Mouse (Mus musculus): ENCODE measurements around the gene Stx2. TPM values are rescaled to one million over a fixed set of nuclear protein-coding genes. Genes with fewer than 3 reads are reported as not detected.

Gene Stx2
- polyA plus RNA-seq (2014; fragmentation: Nextera tagmentation; extraction: Ambion mirVana) = 32.8 and 34.4 TPM in 2 replicates

DNA sequence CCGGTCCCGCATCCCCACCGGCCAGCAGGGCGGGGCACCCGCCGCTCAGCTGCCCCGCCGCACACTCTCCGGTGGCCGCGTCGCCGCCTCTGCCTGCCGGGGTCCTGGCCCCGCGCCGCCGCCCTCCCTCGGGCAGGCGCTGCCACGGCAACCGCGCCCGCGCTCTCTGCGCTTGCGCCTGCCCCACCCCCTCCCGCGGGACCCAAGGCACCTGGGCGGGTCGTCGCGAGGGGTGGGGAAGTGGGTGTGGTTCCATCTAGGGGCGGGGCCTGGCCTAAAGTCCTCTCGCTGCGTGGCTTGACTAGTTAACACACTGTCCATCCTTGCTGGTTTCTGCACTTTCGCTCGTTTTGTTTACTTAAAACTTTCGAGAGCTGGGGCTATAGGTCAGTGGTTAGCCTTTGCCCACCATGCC is at the start of gene Stx2:
Stx2 (minus strand) TSS at position 163 of the 415 bp plus-strand sequence.
- Histone ChIP-seq H3K4me2 (ENCODE audit: low read depth, low read length) (peak within 1 kb of the TSS; percentile 77), H3K4me3 (ENCODE audit: low read depth, low read length) (peak within 1 kb of the TSS; percentile 65), H3K9ac (replicated peaks; ENCODE audit: low read length) (peak within 1 kb of the TSS; percentile 79), H3K36me3 (replicated peaks; ENCODE audit: control insufficient read depth, insufficient read depth, low read depth, low read length) (no peaks in the 10 kb centered on the region), H3K27ac (replicated peaks; ENCODE audit: low read depth, low read length) (peak within 1 kb of the TSS; percentile 32; the same call in 1 of the 2 replicates), H3K9me3 (replicated peaks; ENCODE audit: control insufficient read depth, low read length) (no peaks in the 10 kb centered on the region), H3K4me1 (ENCODE audit: control insufficient read depth, insufficient read depth, low read length) (no peaks in the 10 kb centered on the region), H3K27me3 (ENCODE audit: control insufficient read depth, insufficient read depth, low read length) (no peaks in the 10 kb centered on the region)
- ATAC-seq (replicated peaks; ENCODE audit: insufficient number of reproducible peaks, low FRiP score, low TSS enrichment, low read depth) (peak; percentile 91), DNase-seq (ENCODE audit: low spot score) (peak; percentile 94)
- under 1% methylated on average over 38 of the region's 39 CpGs for WGBS

GRCm38 (mm10) chr5:129054675-129055284 is 46.4 kb upstream of the Stx2 start:
- DNase-seq (ENCODE audit: low spot score) (no peak), ATAC-seq (replicated peaks; ENCODE audit: insufficient number of reproducible peaks, low FRiP score, low TSS enrichment, low read depth) (no peak)
- Histone ChIP-seq H3K9ac (replicated peaks; ENCODE audit: low read length) (no peak overlapping the region), H3K4me3 (ENCODE audit: low read depth, low read length) (no peak overlapping the region), H3K27ac (replicated peaks; ENCODE audit: low read depth, low read length) (no peak overlapping the region), H3K4me2 (ENCODE audit: low read depth, low read length) (no peak overlapping the region), H3K9me3 (replicated peaks; ENCODE audit: control insufficient read depth, low read length) (no peaks in the 10 kb centered on the region), H3K27me3 (ENCODE audit: control insufficient read depth, insufficient read depth, low read length) (no peaks in the 10 kb centered on the region), H3K4me1 (ENCODE audit: control insufficient read depth, insufficient read depth, low read length) (no peaks in the 10 kb centered on the region), H3K36me3 (replicated peaks; ENCODE audit: control insufficient read depth, insufficient read depth, low read depth, low read length) (no peaks in the 10 kb centered on the region)
- 82% methylated on average over 9 of the region's 9 CpGs for WGBS

GRCm38 (mm10) chr5:129052636-129053355 is 44.4 kb upstream of the Stx2 start:
- no peaks in the 10 kb centered on the region for H3K9me3 ChIP-seq (replicated peaks; ENCODE audit: control insufficient read depth, low read length)
- no peak overlapping the region for H3K4me3 ChIP-seq (ENCODE audit: low read depth, low read length)
- H3K4me2 ChIP-seq (ENCODE audit: low read depth, low read length) = no peak overlapping the region
- H3K27ac ChIP-seq (replicated peaks; ENCODE audit: low read depth, low read length) = no peak overlapping the region
- H3K36me3 ChIP-seq (replicated peaks; ENCODE audit: control insufficient read depth, insufficient read depth, low read depth, low read length) = no peaks in the 10 kb centered on the region
- 28% methylated on average over 20 of the region's 20 CpGs for WGBS
- ATAC-seq (replicated peaks; ENCODE audit: insufficient number of reproducible peaks, low FRiP score, low TSS enrichment, low read depth) (peak; percentile 48; the same call in 1 of the 2 replicates), DNase-seq (ENCODE audit: low spot score) (peak; percentile 39)
- no peaks in the 10 kb centered on the region for H3K4me1 ChIP-seq (ENCODE audit: control insufficient read depth, insufficient read depth, low read length)
- H3K9ac ChIP-seq (replicated peaks; ENCODE audit: low read length) = no peak overlapping the region
- H3K27me3 ChIP-seq (ENCODE audit: control insufficient read depth, insufficient read depth, low read length) = no peaks in the 10 kb centered on the region

- ATAC-seq (replicated peaks; ENCODE audit: insufficient number of reproducible peaks, low FRiP score, low TSS enrichment, low read depth) (no peak), DNase-seq (ENCODE audit: low spot score) (no peak)
- no peaks in the 10 kb centered on the region for H3K9me3 ChIP-seq (replicated peaks; ENCODE audit: control insufficient read depth, low read length)
- no peak overlapping the region for H3K4me3 ChIP-seq (ENCODE audit: low read depth, low read length)
- H3K4me1 ChIP-seq (ENCODE audit: control insufficient read depth, insufficient read depth, low read length) = no peaks in the 10 kb centered on the region
- H3K4me2 ChIP-seq (ENCODE audit: low read depth, low read length) = no peak overlapping the region
- no peaks in the 10 kb centered on the region for H3K27me3 ChIP-seq (ENCODE audit: control insufficient read depth, insufficient read depth, low read length)
- H3K27ac ChIP-seq (replicated peaks; ENCODE audit: low read depth, low read length) = no peak overlapping the region
- H3K9ac ChIP-seq (replicated peaks; ENCODE audit: low read length) = no peak overlapping the region
- WGBS = 82% methylated on average over 3 of the region's 3 CpGs
- H3K36me3 ChIP-seq (replicated peaks; ENCODE audit: control insufficient read depth, insufficient read depth, low read depth, low read length) = no peaks in the 10 kb centered on the region
Measured at GRCm38 (mm10) chr5:129051910-129052309, 43.5 kb upstream of the Stx2 start.

DNA sequence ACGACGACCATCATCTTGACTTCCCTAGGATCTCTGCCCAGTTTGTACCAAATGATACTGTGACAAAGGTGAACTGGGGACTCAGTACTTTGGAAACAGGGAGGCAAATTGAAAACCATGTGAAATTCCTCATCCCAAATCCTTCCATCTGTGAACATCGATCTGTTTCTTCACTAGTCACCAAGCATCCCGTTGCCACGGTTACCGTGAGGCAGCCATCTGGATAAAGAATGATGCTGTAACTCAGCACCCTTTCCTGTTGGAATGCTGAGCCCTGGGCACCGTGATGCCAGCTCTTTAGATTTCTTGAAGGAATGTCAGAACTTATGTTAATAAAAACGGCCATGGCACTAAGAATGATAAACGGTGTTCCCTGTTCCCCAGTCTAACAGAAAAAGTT is 41.0 kb upstream of the Stx2 start:
- H3K9me3 ChIP-seq (replicated peaks; ENCODE audit: control insufficient read depth, low read length) = no peaks in the 10 kb centered on the region
- no peak overlapping the region for H3K4me3 ChIP-seq (ENCODE audit: low read depth, low read length)
- 75% methylated on average over 9 of the region's 9 CpGs for WGBS
- H3K27me3 ChIP-seq (ENCODE audit: control insufficient read depth, insufficient read depth, low read length) = no peaks in the 10 kb centered on the region
- ATAC-seq (replicated peaks; ENCODE audit: insufficient number of reproducible peaks, low FRiP score, low TSS enrichment, low read depth) (no peak), DNase-seq (ENCODE audit: low spot score) (peak; percentile 48)
- no peak overlapping the region for H3K4me2 ChIP-seq (ENCODE audit: low read depth, low read length)
- no peaks in the 10 kb centered on the region for H3K4me1 ChIP-seq (ENCODE audit: control insufficient read depth, insufficient read depth, low read length)
- H3K27ac ChIP-seq (replicated peaks; ENCODE audit: low read depth, low read length) = no peak overlapping the region
- H3K9ac ChIP-seq (replicated peaks; ENCODE audit: low read length) = no peak overlapping the region
- H3K36me3 ChIP-seq (replicated peaks; ENCODE audit: control insufficient read depth, insufficient read depth, low read depth, low read length) = no peaks in the 10 kb centered on the region

- Histone ChIP-seq H3K4me3 (ENCODE audit: low read depth, low read length) (no peak overlapping the region), H3K36me3 (replicated peaks; ENCODE audit: control insufficient read depth, insufficient read depth, low read depth, low read length) (no peaks in the 10 kb centered on the region), H3K4me2 (ENCODE audit: low read depth, low read length) (no peak overlapping the region), H3K9ac (replicated peaks; ENCODE audit: low read length) (no peak overlapping the region), H3K4me1 (ENCODE audit: control insufficient read depth, insufficient read depth, low read length) (no peaks in the 10 kb centered on the region), H3K27me3 (ENCODE audit: control insufficient read depth, insufficient read depth, low read length) (no peaks in the 10 kb centered on the region), H3K27ac (replicated peaks; ENCODE audit: low read depth, low read length) (no peak overlapping the region), H3K9me3 (replicated peaks; ENCODE audit: control insufficient read depth, low read length) (no peaks in the 10 kb centered on the region)
- WGBS = 61% methylated on average over 26 of the region's 26 CpGs
- peak; percentile 21 for DNase-seq (ENCODE audit: low spot score)
- ATAC-seq (replicated peaks; ENCODE audit: insufficient number of reproducible peaks, low FRiP score, low TSS enrichment, low read depth) = no peak
Measured at GRCm38 (mm10) chr5:129045641-129046580, 37.5 kb upstream of the Stx2 start.

DNA sequence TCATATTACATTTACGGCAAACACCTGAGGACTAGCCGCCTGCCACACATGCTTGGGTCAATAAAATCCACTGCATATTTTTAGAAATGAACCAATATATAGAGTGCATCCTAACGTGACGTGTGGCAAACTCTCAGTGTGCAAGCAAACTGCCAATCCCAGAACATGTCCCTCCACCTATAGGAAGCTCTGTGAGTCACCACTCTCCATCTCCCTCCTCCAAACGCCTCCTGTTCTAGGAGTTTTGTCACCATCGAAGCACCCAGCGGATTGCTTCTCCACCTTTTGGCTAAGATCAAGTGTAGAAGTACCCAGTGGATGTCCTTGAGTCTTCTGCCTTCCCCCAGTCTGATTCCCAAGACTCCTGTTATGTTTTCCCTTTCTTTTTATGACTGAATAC is 29.4 kb upstream of the Stx2 start:
- H3K9ac ChIP-seq (replicated peaks; ENCODE audit: low read length) = no peak overlapping the region
- WGBS = 79% methylated on average over 7 of the region's 7 CpGs

More for the DNA sequence above, 29.4 kb upstream of the Stx2 start:
- H3K9me3 ChIP-seq (replicated peaks; ENCODE audit: control insufficient read depth, low read length) = no peaks in the 10 kb centered on the region
- ATAC-seq (replicated peaks; ENCODE audit: insufficient number of reproducible peaks, low FRiP score, low TSS enrichment, low read depth) = no peak
- H3K36me3 ChIP-seq (replicated peaks; ENCODE audit: control insufficient read depth, insufficient read depth, low read depth, low read length) = no peaks in the 10 kb centered on the region
- no peaks in the 10 kb centered on the region for H3K4me1 ChIP-seq (ENCODE audit: control insufficient read depth, insufficient read depth, low read length)
- DNase-seq (ENCODE audit: low spot score) = no peak
- no peak overlapping the region for H3K27ac ChIP-seq (replicated peaks; ENCODE audit: low read depth, low read length)
- no peak overlapping the region for H3K4me2 ChIP-seq (ENCODE audit: low read depth, low read length)
- H3K27me3 ChIP-seq (ENCODE audit: control insufficient read depth, insufficient read depth, low read length) = no peaks in the 10 kb centered on the region
- H3K4me3 ChIP-seq (ENCODE audit: low read depth, low read length) = no peak overlapping the region
